Mouse (Mus musculus): ENCODE data around the gene Lgr6. TPM values are rescaled to one million over a fixed set of nuclear protein-coding genes. Genes with fewer than 3 reads are reported as not detected.

Gene Lgr6
- polyA plus RNA-seq, 1 experiment from 2014 or later, result 1.2 TPM

DNA sequence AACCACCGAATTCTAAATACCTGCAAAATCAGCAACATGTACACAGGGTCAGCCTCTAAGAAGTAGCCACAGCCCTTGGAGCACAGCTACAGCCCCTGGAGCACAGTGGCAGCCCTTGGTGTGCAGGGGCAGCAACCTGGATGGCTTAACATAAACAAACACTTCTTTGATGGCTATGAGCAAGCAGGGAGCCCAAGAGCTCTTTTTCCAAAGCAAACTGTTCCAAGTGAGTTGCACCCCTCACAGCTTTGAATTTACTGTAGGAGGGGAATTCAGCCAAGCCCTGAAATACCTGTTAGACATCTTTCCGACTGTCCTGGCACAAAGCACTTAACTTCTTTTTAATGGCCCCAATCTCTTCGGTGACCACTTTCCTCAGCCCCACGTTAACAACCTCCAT is 164.2 kb downstream of the Lgr6 start:
- no peak for DNase-seq (ENCODE audit: low spot score)
- Histone ChIP-seq H3K4me3 (replicated peaks; ENCODE audit: low read length) (no peak overlapping the region), H3K9ac (no peak overlapping the region), H3K9me3 (ENCODE audit: control insufficient read depth, low read length) (no peaks in the 10 kb centered on the region), H3K27me3 (ENCODE audit: control insufficient read depth, insufficient read depth, low read length) (no peaks in the 10 kb centered on the region), H3K4me1 (replicated peaks; ENCODE audit: control insufficient read depth, insufficient read depth, low read length) (no peaks in the 10 kb centered on the region), H3K4me2 (replicated peaks) (no peak overlapping the region), H3K27ac (no peak overlapping the region), H3K36me3 (replicated peaks; ENCODE audit: control insufficient read depth, insufficient read depth) (no peaks in the 10 kb centered on the region; the same call in 1 of the 2 replicates)
- no peak for ATAC-seq (ENCODE audit: low FRiP score)
- 85% methylated on average over 4 of the region's 4 CpGs for WGBS

DNA sequence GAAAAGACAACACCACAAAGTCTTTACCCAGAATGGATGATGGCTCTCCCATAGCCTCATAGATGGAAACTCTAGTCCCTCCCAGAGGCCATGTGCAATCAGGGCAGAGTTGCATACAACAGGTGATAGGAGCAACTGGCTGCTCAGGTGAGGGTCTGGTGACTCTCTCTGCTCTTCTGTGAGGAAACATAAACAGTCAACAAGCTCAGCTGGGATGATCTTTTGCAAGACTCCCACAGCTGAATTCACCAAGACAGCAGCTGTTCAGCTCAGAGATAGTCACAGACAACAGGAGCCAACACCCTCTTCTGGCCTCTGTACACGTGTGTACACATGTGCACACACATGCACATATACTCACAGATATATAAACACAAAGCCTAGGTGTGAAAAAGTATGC is 166.8 kb downstream of the Lgr6 start:
- 90% methylated on average over 1 of the region's 1 CpGs for WGBS
- no peaks in the 10 kb centered on the region for H3K9me3 ChIP-seq (ENCODE audit: control insufficient read depth, low read length)

DNA sequence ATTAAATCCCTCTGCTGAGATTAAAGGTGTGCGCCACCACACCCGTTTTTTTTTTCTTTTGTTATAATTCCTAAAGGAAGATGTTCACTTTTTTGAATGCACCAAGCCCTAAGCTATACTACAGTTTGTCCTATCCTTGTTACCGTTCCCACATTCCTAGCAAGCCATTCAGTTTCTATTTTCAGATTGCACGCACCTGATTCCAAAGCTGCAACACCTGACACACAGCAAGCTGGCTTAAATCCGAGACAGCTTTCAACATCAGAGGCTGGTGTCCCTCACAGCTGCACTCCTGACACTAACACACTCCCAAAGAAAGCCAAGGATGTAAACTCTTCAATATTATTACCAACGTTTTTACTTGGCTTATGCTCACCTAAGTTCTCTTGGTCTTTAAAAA is 168.7 kb downstream of the Lgr6 start:
- ATAC-seq (ENCODE audit: low FRiP score), result no peak
- Histone ChIP-seq H3K27me3 (ENCODE audit: control insufficient read depth, insufficient read depth, low read length) (no peaks in the 10 kb centered on the region), H3K9me3 (ENCODE audit: control insufficient read depth, low read length) (no peaks in the 10 kb centered on the region), H3K4me3 (replicated peaks; ENCODE audit: low read length) (no peak overlapping the region), H3K36me3 (replicated peaks; ENCODE audit: control insufficient read depth, insufficient read depth) (no peaks in the 10 kb centered on the region), H3K4me2 (replicated peaks) (no peak overlapping the region), H3K27ac (no peak overlapping the region), H3K9ac (no peak overlapping the region), H3K4me1 (replicated peaks; ENCODE audit: control insufficient read depth, insufficient read depth, low read length) (no peaks in the 10 kb centered on the region)
- WGBS, result 90% methylated on average over 6 of the region's 6 CpGs
- DNase-seq (ENCODE audit: low spot score), result no peak

More for the DNA sequence above, 166.8 kb downstream of the Lgr6 start:
- H3K9ac ChIP-seq, result no peak overlapping the region
- no peak for ATAC-seq (ENCODE audit: low FRiP score)
- no peaks in the 10 kb centered on the region for H3K4me1 ChIP-seq (replicated peaks; ENCODE audit: control insufficient read depth, insufficient read depth, low read length)
- no peak overlapping the region for H3K27ac ChIP-seq
- no peak overlapping the region for H3K4me3 ChIP-seq (replicated peaks; ENCODE audit: low read length)
- H3K36me3 ChIP-seq (replicated peaks; ENCODE audit: control insufficient read depth, insufficient read depth), result no peaks in the 10 kb centered on the region
- H3K27me3 ChIP-seq (ENCODE audit: control insufficient read depth, insufficient read depth, low read length), result no peaks in the 10 kb centered on the region
- DNase-seq (ENCODE audit: low spot score), result no peak
- no peak overlapping the region for H3K4me2 ChIP-seq (replicated peaks)

Other genes starting within 250 kb of the Lgr6 start
- 16.7 and 17.2 TPM in 2 replicates for gene Ppp1r12b, start 149.3 kb downstream of the Lgr6 start, polyA plus RNA-seq (2014; fragmentation: Nextera tagmentation; extraction: Ambion mirVana)
- gene Ube2t, start 142.7 kb downstream of the Lgr6 start, polyA plus RNA-seq (2014; fragmentation: Nextera tagmentation; extraction: Ambion mirVana), result 11.6 and 11.8 TPM in 2 replicates
- 0.11 and 0.22 TPM in 2 replicates for gene Ptpn7, start 27.4 kb upstream of the Lgr6 start, polyA plus RNA-seq (2014; fragmentation: Nextera tagmentation; extraction: Ambion mirVana)
- gene Arl8a, start 41.5 kb upstream of the Lgr6 start, polyA plus RNA-seq (2014; fragmentation: Nextera tagmentation; extraction: Ambion mirVana), result 354 and 383 TPM in 2 replicates
- gene Gpr37l1, start 62.4 kb upstream of the Lgr6 start, polyA plus RNA-seq (2014; fragmentation: Nextera tagmentation; extraction: Ambion mirVana), result 0.68 and 1.5 TPM in 2 replicates
- 0.09 and 0.14 TPM in 2 replicates for gene Elf3, start 153.3 kb upstream of the Lgr6 start, polyA plus RNA-seq (2014; fragmentation: Nextera tagmentation; extraction: Ambion mirVana)
- 96.1 and 101 TPM in 2 replicates for gene Rnpep, start 178.8 kb upstream of the Lgr6 start, polyA plus RNA-seq (2014; fragmentation: Nextera tagmentation; extraction: Ambion mirVana)
- gene Timm17a, start 208.5 kb upstream of the Lgr6 start, polyA plus RNA-seq (2014; fragmentation: Nextera tagmentation; extraction: Ambion mirVana), result 172 and 176 TPM in 2 replicates
- gene Lmod1, start 219.5 kb upstream of the Lgr6 start, polyA plus RNA-seq (2014; fragmentation: Nextera tagmentation; extraction: Ambion mirVana), result 0.33 and 0.43 TPM in 2 replicates

All from hindbrain, embryonic 14.5 days (tissue).